Mouse (Mus musculus): ENCODE results near the gene Cfap97d1. TPM values are rescaled to one million over a fixed set of nuclear protein-coding genes. Genes with fewer than 3 reads are reported as not detected.

The Cfap97d1 gene
- polyA plus RNA-seq, 1 experiment from 2014 or later = not detected

- Histone ChIP-seq H3K27me3 (peaks cover 6% of the 10 kb centered on the region; the same call in 1 of the 2 replicates), H3K36me3 (peaks cover 5% of the 10 kb centered on the region; the same call in 1 of the 2 replicates), H3K4me1 (peaks cover 31% of the 10 kb centered on the region), H3K4me2 (replicated peaks) (peak overlapping the region; percentile 83), H3K4me3 (peak overlapping the region; percentile 72), H3K27ac (replicated peaks) (peak overlapping the region; percentile 91), H3K9ac (replicated peaks) (peak overlapping the region; percentile 74), H3K9me3 (no peaks in the 10 kb centered on the region)
- peak; percentile 17 for ATAC-seq (ENCODE audit: low FRiP score, low read depth)
- WGBS = 5% methylated on average over 12 of the region's 12 CpGs
Observed at GRCm38 (mm10) chr11:102027361-102028017, 43.4 kb downstream of the Cfap97d1 start.

- Histone ChIP-seq H3K9me3 (no peaks in the 10 kb centered on the region), H3K9ac (replicated peaks) (peak within 1 kb of the TSS; percentile 74), H3K4me3 (peak within 1 kb of the TSS; percentile 72), H3K27me3 (peaks cover 6% of the 10 kb centered on the region; the same call in 1 of the 2 replicates), H3K27ac (replicated peaks) (peak within 1 kb of the TSS; percentile 91), H3K4me2 (replicated peaks) (peak within 1 kb of the TSS; percentile 83), H3K4me1 (peaks cover 31% of the 10 kb centered on the region), H3K36me3 (no peaks in the 10 kb centered on the region)
- 74% methylated on average over 6 of the region's 6 CpGs for WGBS
- ATAC-seq (ENCODE audit: low FRiP score, low read depth) = no peak
Observed at GRCm38 (mm10) chr11:102028087-102028816, 44.2 kb downstream of the Cfap97d1 start, which contains the start of gene Mpp3. Gene Mpp3 (minus strand): TSS chr11:102028461.

GRCm38 (mm10) chr11:102029304-102029703 lies 45.2 kb downstream of the Cfap97d1 start:
- Histone ChIP-seq H3K27ac (replicated peaks) (no peak overlapping the region), H3K9me3 (no peaks in the 10 kb centered on the region), H3K4me2 (replicated peaks) (no peak overlapping the region), H3K4me1 (peaks cover 31% of the 10 kb centered on the region), H3K27me3 (peaks cover 6% of the 10 kb centered on the region; the same call in 1 of the 2 replicates), H3K4me3 (no peak overlapping the region), H3K9ac (replicated peaks) (no peak overlapping the region), H3K36me3 (no peaks in the 10 kb centered on the region)
- WGBS = 87% methylated on average over 4 of the region's 4 CpGs
- no peak for ATAC-seq (ENCODE audit: low FRiP score, low read depth)

GRCm38 (mm10) chr11:102029966-102030365 lies 45.9 kb downstream of the Cfap97d1 start:
- peaks cover 6% of the 10 kb centered on the region; the same call in 1 of the 2 replicates for H3K27me3 ChIP-seq
- WGBS = 40% methylated on average over 7 of the region's 7 CpGs
- H3K4me2 ChIP-seq (replicated peaks) = no peak overlapping the region

GRCm38 (mm10) chr11:102031149-102031548 lies 47.1 kb downstream of the Cfap97d1 start:
- H3K9ac ChIP-seq (replicated peaks) = no peak overlapping the region
- ATAC-seq (ENCODE audit: low FRiP score, low read depth) = no peak
- H3K27me3 ChIP-seq = peaks cover 6% of the 10 kb centered on the region; the same call in 1 of the 2 replicates
- H3K27ac ChIP-seq (replicated peaks) = no peak overlapping the region
- H3K9me3 ChIP-seq = no peaks in the 10 kb centered on the region
- H3K4me3 ChIP-seq = no peak overlapping the region
- no peak overlapping the region for H3K4me2 ChIP-seq (replicated peaks)
- peaks cover 16% of the 10 kb centered on the region for H3K4me1 ChIP-seq
- H3K36me3 ChIP-seq = no peaks in the 10 kb centered on the region
- WGBS = 83% methylated on average over 7 of the region's 7 CpGs

More at GRCm38 (mm10) chr11:102029966-102030365, 45.9 kb downstream of the Cfap97d1 start:
- H3K4me3 ChIP-seq = no peak overlapping the region
- peaks cover 28% of the 10 kb centered on the region for H3K4me1 ChIP-seq
- ATAC-seq (ENCODE audit: low FRiP score, low read depth) = no peak
- no peak overlapping the region for H3K9ac ChIP-seq (replicated peaks)
- H3K36me3 ChIP-seq = no peaks in the 10 kb centered on the region
- H3K9me3 ChIP-seq = no peaks in the 10 kb centered on the region
- no peak overlapping the region for H3K27ac ChIP-seq (replicated peaks)

GRCm38 (mm10) chr11:102033055-102033591 lies 49.0 kb downstream of the Cfap97d1 start:
- Histone ChIP-seq H3K27me3 (peaks cover 9% of the 10 kb centered on the region), H3K4me2 (replicated peaks) (no peak overlapping the region), H3K9ac (replicated peaks) (no peak overlapping the region), H3K4me3 (no peak overlapping the region), H3K9me3 (no peaks in the 10 kb centered on the region), H3K27ac (replicated peaks) (no peak overlapping the region), H3K36me3 (no peaks in the 10 kb centered on the region), H3K4me1 (peaks cover 7% of the 10 kb centered on the region)
- WGBS = 90% methylated on average over 12 of the region's 12 CpGs
- ATAC-seq (ENCODE audit: low FRiP score, low read depth) = no peak

- Histone ChIP-seq H3K9me3 (no peaks in the 10 kb centered on the region), H3K4me2 (replicated peaks) (no peak overlapping the region), H3K27ac (replicated peaks) (no peak overlapping the region), H3K4me3 (no peak overlapping the region), H3K27me3 (peaks cover 15% of the 10 kb centered on the region), H3K36me3 (no peaks in the 10 kb centered on the region), H3K4me1 (peaks cover 5% of the 10 kb centered on the region), H3K9ac (replicated peaks) (no peak overlapping the region)
- WGBS = 73% methylated on average over 8 of the region's 8 CpGs
- no peak for ATAC-seq (ENCODE audit: low FRiP score, low read depth)
Observed at GRCm38 (mm10) chr11:102034887-102035286, 50.8 kb downstream of the Cfap97d1 start.

GRCm38 (mm10) chr11:102035456-102035960 lies 51.4 kb downstream of the Cfap97d1 start:
- no peak for ATAC-seq (ENCODE audit: low FRiP score, low read depth)
- no peak overlapping the region for H3K9ac ChIP-seq (replicated peaks)

GRCm38 (mm10) chr11:102036336-102036735 lies 52.3 kb downstream of the Cfap97d1 start:
- Histone ChIP-seq H3K27me3 (peaks cover 9% of the 10 kb centered on the region; the same call in 1 of the 2 replicates), H3K4me3 (no peak overlapping the region), H3K4me1 (no peaks in the 10 kb centered on the region), H3K9ac (replicated peaks) (no peak overlapping the region), H3K9me3 (no peaks in the 10 kb centered on the region), H3K36me3 (no peaks in the 10 kb centered on the region), H3K27ac (replicated peaks) (no peak overlapping the region), H3K4me2 (replicated peaks) (no peak overlapping the region)
- no peak for ATAC-seq (ENCODE audit: low FRiP score, low read depth)
- 84% methylated on average over 7 of the region's 7 CpGs for WGBS

More at GRCm38 (mm10) chr11:102035456-102035960, 51.4 kb downstream of the Cfap97d1 start:
- H3K27me3 ChIP-seq = peaks cover 15% of the 10 kb centered on the region
- no peaks in the 10 kb centered on the region for H3K4me1 ChIP-seq
- no peaks in the 10 kb centered on the region for H3K36me3 ChIP-seq
- 68% methylated on average over 5 of the region's 5 CpGs for WGBS
- no peak overlapping the region for H3K27ac ChIP-seq (replicated peaks)
- no peaks in the 10 kb centered on the region for H3K9me3 ChIP-seq
- H3K4me3 ChIP-seq = no peak overlapping the region
- no peak overlapping the region for H3K4me2 ChIP-seq (replicated peaks)

- Histone ChIP-seq H3K9me3 (no peaks in the 10 kb centered on the region), H3K36me3 (no peaks in the 10 kb centered on the region), H3K4me2 (replicated peaks) (no peak overlapping the region), H3K4me1 (no peaks in the 10 kb centered on the region), H3K27ac (replicated peaks) (no peak overlapping the region), H3K4me3 (no peak overlapping the region), H3K27me3 (peaks cover 9% of the 10 kb centered on the region; the same call in 1 of the 2 replicates), H3K9ac (replicated peaks) (no peak overlapping the region)
- 88% methylated on average over 6 of the region's 6 CpGs for WGBS
- ATAC-seq (ENCODE audit: low FRiP score, low read depth) = no peak
Observed at GRCm38 (mm10) chr11:102037789-102038188, 53.7 kb downstream of the Cfap97d1 start.

GRCm38 (mm10) chr11:102039487-102040137 lies 55.5 kb downstream of the Cfap97d1 start:
- Histone ChIP-seq H3K36me3 (no peaks in the 10 kb centered on the region), H3K27me3 (peaks cover 9% of the 10 kb centered on the region; the same call in 1 of the 2 replicates), H3K9me3 (no peaks in the 10 kb centered on the region), H3K4me1 (no peaks in the 10 kb centered on the region), H3K4me2 (replicated peaks) (no peak overlapping the region), H3K4me3 (no peak overlapping the region), H3K27ac (replicated peaks) (no peak overlapping the region), H3K9ac (replicated peaks) (no peak overlapping the region)
- no peak for ATAC-seq (ENCODE audit: low FRiP score, low read depth)
- WGBS = 66% methylated on average over 13 of the region's 13 CpGs

Data from midbrain, embryonic 12.5 days (tissue).